Mouse (Mus musculus) lung, adult 2 months (tissue): ENCODE measurements around the gene Tnfrsf1a. TPM values are rescaled to one million over a fixed set of nuclear protein-coding genes. Genes with fewer than 3 reads are reported as not detected.

Source experiments
- DNase-seq: peaks from one replicate; pipeline ENCODE4 v3.0.0; 2022
- H3K4me1 ChIP-seq: fragments of 200-500 bp; 2 replicates; pipeline ENCODE4 v1.6.1; 2011; ENCODE audit warnings: low read length; ENCODE audit not compliant: control insufficient read depth, insufficient read depth
- H3K4me3 ChIP-seq: fragments of 200-500 bp; replicated peaks from 2 replicates; pipeline ENCODE3; 2011; ENCODE audit warnings: low read depth, mild to moderate bottlenecking, control low read depth, low read length; ENCODE audit errors: extremely low read depth
- CTCF ChIP-seq: fragments of 200-500 bp; IDR thresholded peaks from 2 replicates; pipeline ENCODE4 v1.5.1; 2011; ENCODE audit warnings: mild to moderate bottlenecking, low read length, control low read depth; ENCODE audit not compliant: insufficient read depth
- POLR2A ChIP-seq: fragments of 200-500 bp; IDR thresholded peaks from 2 replicates; pipeline ENCODE4 v1.6.1; 2011; ENCODE audit warnings: low read depth, mild to moderate bottlenecking, control low read depth, low read length, borderline replicate concordance; ENCODE audit errors: extremely low read depth
- WGBS: fragments of 180-500 bp; shearing (Covaris S2); methylation state at CpG from one replicate; pipeline ENCODE4 v1.1.7; 2018; 5-methylcytosine and 5-hydroxymethylcytosine counted together
- polyA plus RNA-seq: library from polyadenylated mRNA; depleted of rRNA; stranded (reverse); fragments of >200 nt; gene quantifications from 2 replicates; pipeline ENCODE4 v1.2.3, GENCODE M21; 2012

Tnfrsf1a gene
- polyA plus RNA-seq, 1 experiment = 186 TPM

GRCm38 (mm10) chr6:125377042-125377441, 27.9 kb downstream of the Tnfrsf1a start:
- no peak overlapping the region for H3K4me3 ChIP-seq
- DNase-seq = no peak
- no peak for TF ChIP-seq POLR2A
- peaks cover 7% of the 10 kb centered on the region for H3K4me1 ChIP-seq
- 69% methylated on average over 6 of the region's 6 CpGs for WGBS

GRCm38 (mm10) chr6:125377582-125378451, 28.7 kb downstream of the Tnfrsf1a start:
- WGBS = 37% methylated on average over 16 of the region's 16 CpGs
- DNase-seq = peak; percentile 81
- peaks cover 7% of the 10 kb centered on the region for H3K4me1 ChIP-seq
- no peak overlapping the region for H3K4me3 ChIP-seq
- no peak for TF ChIP-seq POLR2A
- TF ChIP-seq CTCF = no peak

- no peak for TF ChIP-seq CTCF
- no peak for TF ChIP-seq POLR2A
- Histone ChIP-seq H3K4me3 (no peak overlapping the region), H3K4me1 (peaks cover 7% of the 10 kb centered on the region)
- no peak for DNase-seq
- whole genome bisulfite sequencing = 46% methylated on average over 6 of the region's 6 CpGs
Observed at GRCm38 (mm10) chr6:125378621-125379020, 29.5 kb downstream of the Tnfrsf1a start.

- TF ChIP-seq POLR2A (no peak), CTCF (no peak)
- Histone ChIP-seq H3K4me3 (no peak overlapping the region), H3K4me1 (peaks cover 7% of the 10 kb centered on the region)
- no peak for DNase-seq
- whole genome bisulfite sequencing = 15% methylated on average over 9 of the region's 9 CpGs
Observed at GRCm38 (mm10) chr6:125379781-125380180, 30.6 kb downstream of the Tnfrsf1a start.

- peak; percentile 58 for DNase-seq
- H3K4me3 ChIP-seq = peak within 1 kb of the TSS; percentile 55
- 14% methylated on average over 40 of the region's 40 CpGs for WGBS
Observed at GRCm38 (mm10) chr6:125380372-125381360, 31.5 kb downstream of the Tnfrsf1a start, which contains the start of gene Plekhg6. TSS of gene Plekhg6 (minus strand) at chr6:125380793.

GRCm38 (mm10) chr6:125382024-125382423, 32.9 kb downstream of the Tnfrsf1a start:
- H3K4me1 ChIP-seq = peaks cover 7% of the 10 kb centered on the region
- TF ChIP-seq CTCF = no peak
- TF ChIP-seq POLR2A = no peak
- H3K4me3 ChIP-seq = no peak overlapping the region
- no peak for DNase-seq
- WGBS = 70% methylated on average over 2 of the region's 2 CpGs

More at GRCm38 (mm10) chr6:125380372-125381360, 31.5 kb downstream of the Tnfrsf1a start, which contains the start of gene Plekhg6:
- peaks cover 7% of the 10 kb centered on the region for H3K4me1 ChIP-seq
- TF ChIP-seq POLR2A = 0 out of 2 replicates have a peak, but pooled peaks have one; percentile 14
- TF ChIP-seq CTCF = no peak

GRCm38 (mm10) chr6:125385066-125385974, 36.2 kb downstream of the Tnfrsf1a start:
- WGBS = 71% methylated on average over 11 of the region's 11 CpGs
- 0 out of 2 replicates have a peak, but pooled peaks cover under 1% of the 10 kb centered on the region for H3K4me1 ChIP-seq
- DNase-seq = peak; percentile 41
- TF ChIP-seq POLR2A (no peak), CTCF (no peak)
- no peak overlapping the region for H3K4me3 ChIP-seq

GRCm38 (mm10) chr6:125386080-125386479, 36.9 kb downstream of the Tnfrsf1a start:
- WGBS = 74% methylated on average over 6 of the region's 6 CpGs
- no peaks in the 10 kb centered on the region for H3K4me1 ChIP-seq
- no peak for TF ChIP-seq POLR2A
- no peak for TF ChIP-seq CTCF
- DNase-seq = no peak
- H3K4me3 ChIP-seq = no peak overlapping the region
